Mouse (Mus musculus) midbrain, embryonic 10.5 days (tissue): Measurements from ENCODE around the gene Tusc2. TPM values are rescaled to one million over a fixed set of nuclear protein-coding genes. Genes with fewer than 3 reads are reported as not detected.
A peak's percentile ranks its signal among the peaks of the same experiment; 100 is the strongest.

Experiments used
- DNase-seq: peaks from one replicate; pipeline ENCODE4 v3.0.0-alpha.2; 2017; ENCODE audit warnings: low spot score
- H3K27ac ChIP-seq: fragments of 300-500 bp; sonication (generic); replicated peaks from 2 replicates; pipeline ENCODE4 v1.5.1; 2016; ENCODE audit warnings: mild to moderate bottlenecking
- H3K27me3 ChIP-seq: fragments of 300-500 bp; sonication (generic); 2 replicates; pipeline ENCODE4 v1.6.1; 2016; ENCODE audit warnings: low read depth, mild to moderate bottlenecking; ENCODE audit not compliant: poor library complexity, severe bottlenecking
- H3K36me3 ChIP-seq: fragments of 300-500 bp; sonication (generic); 2 replicates; pipeline ENCODE4 v1.6.1; 2016; ENCODE audit warnings: mild to moderate bottlenecking, moderate library complexity
- H3K4me1 ChIP-seq: fragments of 300-500 bp; sonication (generic); 2 replicates; pipeline ENCODE4 v1.6.1; 2016
- H3K4me3 ChIP-seq: fragments of 300-500 bp; sonication (generic); 2 replicates; pipeline ENCODE4 v1.5.1; 2016; ENCODE audit warnings: mild to moderate bottlenecking, moderate library complexity
- H3K9me3 ChIP-seq: fragments of 300-500 bp; sonication (generic); replicated peaks from 2 replicates; pipeline ENCODE4 v1.6.1; 2016; ENCODE audit warnings: mild to moderate bottlenecking
- WGBS: fragments of 180-500 bp; shearing (Covaris S2); methylation state at CpG from one replicate; pipeline ENCODE4 v1.1.7; 2016; 5-methylcytosine and 5-hydroxymethylcytosine counted together
- polyA plus RNA-seq: library from polyadenylated mRNA; unstranded; fragments of >200 nt; fragmentation: Nextera tagmentation; extraction: Ambion mirVana; gene quantifications from 2 replicates; pipeline ENCODE4 v1.2.1, GENCODE M21; 2016

Tusc2 gene
- polyA plus RNA-seq, 1 experiment from 2014 or later: 79.2 TPM

DNA sequence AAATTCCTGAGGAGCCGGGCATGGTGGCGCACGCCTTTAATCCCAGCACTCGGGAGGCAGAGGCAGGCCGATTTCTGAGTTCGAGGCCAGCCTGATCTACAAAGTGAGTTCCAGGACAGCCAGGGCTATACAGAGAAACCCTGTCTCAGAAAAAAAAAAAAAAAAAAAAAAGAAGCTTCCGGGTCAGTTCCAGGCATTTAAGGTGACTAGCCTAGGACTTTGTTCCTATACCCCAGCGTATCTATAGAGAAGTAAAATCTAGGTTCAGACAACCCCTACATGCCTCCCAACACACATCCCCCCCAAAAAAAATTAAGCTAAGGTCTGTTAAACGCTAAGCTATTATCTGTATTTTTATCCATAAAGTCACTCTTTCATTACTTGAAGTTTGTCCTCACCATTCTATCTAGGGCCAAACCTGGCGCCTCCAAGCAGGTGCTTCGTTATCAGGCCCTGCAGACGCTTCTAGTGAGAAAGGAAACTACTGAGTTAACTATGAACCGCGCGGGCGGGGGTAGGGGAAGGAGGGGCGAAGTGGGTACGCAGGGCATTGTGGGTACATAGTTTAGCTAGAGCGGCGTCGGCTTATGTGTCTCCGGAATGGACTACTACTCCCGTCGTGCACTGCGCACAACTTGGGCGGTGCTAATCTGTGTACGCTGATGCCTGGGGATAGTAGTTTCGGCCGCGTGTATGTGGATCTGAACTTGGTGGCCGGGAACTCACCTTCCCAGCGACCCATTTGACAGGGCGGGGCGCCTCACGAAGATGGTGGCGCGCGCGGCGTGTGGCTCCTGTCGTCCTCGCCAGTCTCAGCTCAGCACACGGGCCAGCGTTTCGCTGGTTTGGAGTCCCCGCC is 24.1 kb downstream of the Tusc2 start, which contains the start of gene Ifrd2:
TSS of gene Ifrd2 (plus strand) at position 669 of the 859 bp plus-strand sequence.
- Histone ChIP-seq H3K4me1 (peaks cover 29% of the 10 kb centered on the region), H3K9me3 (no peaks in the 10 kb centered on the region), H3K4me3 (peak within 1 kb of the TSS; percentile 78), H3K36me3 (peaks cover 51% of the 10 kb centered on the region), H3K27ac (peak within 1 kb of the TSS; percentile 87), H3K27me3 (no peaks in the 10 kb centered on the region)
- 15% methylated on average over 46 of the region's 46 CpGs for WGBS
- peak; percentile 96 for DNase-seq

DNA sequence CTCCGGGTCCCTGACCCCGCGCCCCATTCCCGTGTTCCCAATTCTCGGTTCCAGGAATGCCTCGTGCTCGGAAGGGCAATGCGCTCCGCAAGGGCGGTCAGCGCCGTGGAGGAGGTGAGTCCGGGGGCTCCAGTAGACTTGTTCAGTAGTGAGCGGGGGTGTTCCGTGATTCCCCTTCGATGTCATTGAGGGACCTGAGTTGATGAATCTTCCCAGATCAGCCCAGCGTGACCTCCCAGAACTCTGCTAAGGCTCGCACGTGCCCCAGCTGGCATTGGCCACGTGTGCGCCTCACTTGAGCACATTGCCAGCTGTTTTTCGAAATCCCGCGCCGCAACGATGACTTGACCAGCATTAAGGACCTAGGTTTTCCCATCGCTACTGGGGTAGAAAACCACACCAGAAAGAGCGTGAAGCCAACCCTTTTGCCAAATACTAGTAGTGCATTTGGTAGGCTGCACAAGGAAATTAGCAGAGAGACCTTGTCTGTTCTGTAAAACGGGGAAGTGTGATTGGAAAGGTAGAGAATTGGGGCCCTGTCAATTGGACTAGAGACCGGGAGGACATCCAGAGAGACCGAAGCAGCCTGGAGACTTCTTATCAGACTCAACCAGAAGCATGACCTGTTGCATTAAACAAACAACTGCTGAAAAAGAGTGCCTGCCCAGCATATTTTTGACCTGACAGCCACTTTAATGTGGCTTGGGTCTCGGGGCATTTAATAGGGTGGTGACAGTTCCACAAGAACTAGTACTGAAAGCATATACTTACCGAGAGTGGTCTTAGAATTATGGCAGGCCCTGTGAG is 25.0 kb downstream of the Tusc2 start:
- Histone ChIP-seq H3K4me1 (peaks cover 31% of the 10 kb centered on the region), H3K4me3 (peak overlapping the region; percentile 78), H3K9me3 (no peaks in the 10 kb centered on the region), H3K27me3 (no peaks in the 10 kb centered on the region), H3K27ac (peak overlapping the region; percentile 87), H3K36me3 (peaks cover 52% of the 10 kb centered on the region)
- no peak for DNase-seq
- 9% methylated on average over 33 of the region's 33 CpGs for WGBS

DNA sequence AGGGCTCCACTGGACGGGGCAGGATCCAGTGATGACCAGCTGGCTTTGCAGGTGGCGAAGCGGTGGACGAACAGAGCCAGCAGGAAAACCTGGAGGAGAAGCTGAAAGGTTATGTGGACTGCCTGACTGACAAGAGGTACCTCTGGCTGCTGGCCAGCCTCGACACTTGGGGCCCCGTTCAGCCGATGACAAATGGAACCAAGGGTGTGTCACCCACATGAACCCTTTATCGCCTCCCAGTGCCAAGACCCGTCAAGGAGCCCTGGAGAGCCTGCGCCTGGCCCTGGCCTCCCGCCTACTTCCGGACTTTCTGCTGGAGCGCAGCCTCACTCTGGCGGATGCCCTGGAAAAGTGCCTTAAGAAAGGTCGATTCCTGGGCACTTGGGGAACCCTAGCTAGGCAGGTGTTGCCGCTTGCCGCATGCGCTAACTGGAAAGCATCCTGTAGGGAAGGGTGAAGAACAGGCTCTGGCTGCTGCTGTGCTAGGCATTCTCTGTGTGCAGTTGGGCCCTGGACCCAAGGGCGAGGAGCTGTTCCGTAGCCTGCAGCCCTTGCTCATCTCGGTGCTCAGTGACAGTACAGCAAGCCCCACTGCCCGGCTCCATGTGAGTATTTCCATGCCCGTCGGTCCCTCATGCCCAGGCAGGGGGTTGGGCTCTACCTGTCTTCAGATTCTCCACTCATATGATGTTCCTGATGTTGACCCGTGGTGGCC is 27.2 kb downstream of the Tusc2 start:
- H3K4me3 ChIP-seq: 0 out of 2 replicates have a peak overlapping the region, but pooled peaks have one; percentile 10
- no peak for DNase-seq
- peaks cover 58% of the 10 kb centered on the region for H3K36me3 ChIP-seq
- H3K4me1 ChIP-seq: peaks cover 42% of the 10 kb centered on the region
- H3K9me3 ChIP-seq: no peaks in the 10 kb centered on the region
- WGBS: 92% methylated on average over 25 of the region's 25 CpGs
- H3K27me3 ChIP-seq: no peaks in the 10 kb centered on the region
- H3K27ac ChIP-seq: no peak overlapping the region

DNA sequence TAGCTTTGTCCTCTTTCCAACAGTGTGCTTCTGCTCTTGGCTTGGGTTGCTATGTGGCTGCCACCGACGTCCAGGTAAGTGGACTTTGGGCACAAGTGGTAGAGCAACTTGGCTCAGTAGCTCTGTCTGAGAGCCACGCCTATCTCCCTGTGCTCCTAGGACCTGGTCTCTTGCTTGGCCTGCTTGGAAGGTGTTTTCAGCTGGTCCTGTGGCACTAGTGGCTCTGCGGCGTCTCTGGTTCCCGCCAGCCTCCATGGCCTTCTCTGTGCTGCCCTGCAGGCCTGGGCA is 27.7 kb downstream of the Tusc2 start:
- Histone ChIP-seq H3K4me1 (peaks cover 42% of the 10 kb centered on the region), H3K9me3 (no peaks in the 10 kb centered on the region), H3K36me3 (peaks cover 58% of the 10 kb centered on the region), H3K4me3 (no peak overlapping the region), H3K27ac (no peak overlapping the region), H3K27me3 (no peaks in the 10 kb centered on the region)
- DNase-seq: no peak
- 95% methylated on average over 6 of the region's 6 CpGs for WGBS

DNA sequence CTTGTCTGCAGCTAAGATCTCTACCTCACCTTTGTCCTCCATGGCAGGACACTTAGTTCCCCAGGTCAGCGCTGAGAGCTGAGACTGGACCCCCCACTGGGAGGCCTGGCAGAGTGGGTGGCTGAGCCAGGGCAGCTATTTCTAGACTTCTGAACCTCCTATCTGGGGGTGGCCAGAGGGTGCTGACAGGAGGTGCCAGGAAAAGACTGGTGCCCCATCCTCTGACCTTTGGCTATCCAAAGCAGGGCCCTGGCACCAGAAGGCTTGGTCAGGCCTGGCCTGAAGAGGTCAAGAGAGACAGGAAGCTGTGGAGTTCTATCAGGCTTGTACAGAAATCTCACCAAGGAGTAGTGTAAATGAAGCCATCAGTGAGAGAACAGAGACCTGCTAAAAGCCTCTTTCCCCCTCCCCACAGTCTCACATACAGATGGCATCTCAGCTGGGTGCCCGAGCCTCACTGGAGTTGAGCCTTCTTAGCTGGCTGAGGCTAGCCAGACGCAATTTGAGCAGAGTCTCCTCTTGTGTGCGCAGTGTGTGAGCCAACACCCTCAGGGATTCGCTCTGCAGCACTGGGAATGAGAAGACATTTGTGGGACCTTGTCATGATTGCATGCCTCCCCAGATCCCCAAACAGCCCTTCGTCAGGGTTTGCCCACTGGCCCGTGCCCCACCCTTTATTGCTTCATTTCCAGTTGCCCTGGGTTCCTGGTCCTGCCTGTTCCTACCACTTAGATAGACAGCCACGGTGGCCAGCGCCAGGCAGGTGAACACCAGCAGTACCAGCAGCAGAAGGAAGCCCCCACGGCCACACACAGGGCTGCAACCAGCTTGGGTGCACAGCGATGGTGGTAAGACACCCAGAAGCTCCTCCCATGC is 30.3 kb downstream of the Tusc2 start:
- Histone ChIP-seq H3K27ac (0 out of 2 replicates have a peak overlapping the region, but pooled peaks have one; percentile 28), H3K9me3 (no peaks in the 10 kb centered on the region), H3K27me3 (no peaks in the 10 kb centered on the region), H3K4me3 (no peak overlapping the region), H3K4me1 (peaks cover 29% of the 10 kb centered on the region), H3K36me3 (peaks cover 60% of the 10 kb centered on the region)
- 87% methylated on average over 11 of the region's 11 CpGs for WGBS
- no peak for DNase-seq

DNA sequence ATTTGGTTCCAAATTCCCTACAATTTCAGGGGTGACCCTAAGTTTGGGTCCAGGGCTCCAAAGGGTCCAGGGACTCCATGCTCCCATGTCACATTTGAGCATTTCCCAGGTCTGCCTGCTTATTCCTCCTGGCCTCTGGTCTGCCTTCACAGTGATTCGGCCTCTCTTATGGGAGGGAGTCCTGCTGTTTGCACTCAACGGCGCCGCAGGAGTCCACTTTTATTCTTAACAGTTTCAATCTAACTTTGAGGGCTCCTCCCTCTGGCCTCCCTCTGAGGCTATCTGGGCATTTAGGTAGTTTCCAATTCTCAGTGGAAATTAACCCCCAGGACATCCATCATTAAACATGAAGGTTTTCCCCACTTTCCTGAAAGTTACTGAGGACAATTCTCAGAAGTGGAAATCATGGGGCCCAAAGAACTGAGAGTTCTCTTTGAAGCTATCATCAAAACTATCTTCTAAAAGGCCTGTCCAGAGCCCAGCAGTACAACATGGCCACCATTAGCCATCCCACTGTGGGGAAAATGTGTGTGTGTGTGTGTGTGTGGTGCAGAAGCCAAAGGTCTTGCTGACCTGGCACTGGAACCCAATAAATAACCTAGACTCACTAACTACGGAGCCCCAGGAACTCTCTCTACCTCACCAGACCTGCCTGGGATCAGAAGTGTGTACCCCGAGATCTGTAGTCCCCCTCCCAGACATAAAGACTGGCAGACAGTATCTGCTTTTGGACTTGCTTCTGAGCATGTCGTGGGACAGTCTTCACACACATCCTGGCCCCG is 31.4 kb downstream of the Tusc2 start:
- WGBS: 82% methylated on average over 8 of the region's 8 CpGs
- DNase-seq: no peak
- peaks cover 57% of the 10 kb centered on the region for H3K36me3 ChIP-seq
- H3K9me3 ChIP-seq: no peaks in the 10 kb centered on the region
- H3K27ac ChIP-seq: no peak overlapping the region
- peaks cover 19% of the 10 kb centered on the region; the same call in 1 of the 2 replicates for H3K4me1 ChIP-seq
- H3K27me3 ChIP-seq: peaks cover 9% of the 10 kb centered on the region
- H3K4me3 ChIP-seq: no peak overlapping the region

DNA sequence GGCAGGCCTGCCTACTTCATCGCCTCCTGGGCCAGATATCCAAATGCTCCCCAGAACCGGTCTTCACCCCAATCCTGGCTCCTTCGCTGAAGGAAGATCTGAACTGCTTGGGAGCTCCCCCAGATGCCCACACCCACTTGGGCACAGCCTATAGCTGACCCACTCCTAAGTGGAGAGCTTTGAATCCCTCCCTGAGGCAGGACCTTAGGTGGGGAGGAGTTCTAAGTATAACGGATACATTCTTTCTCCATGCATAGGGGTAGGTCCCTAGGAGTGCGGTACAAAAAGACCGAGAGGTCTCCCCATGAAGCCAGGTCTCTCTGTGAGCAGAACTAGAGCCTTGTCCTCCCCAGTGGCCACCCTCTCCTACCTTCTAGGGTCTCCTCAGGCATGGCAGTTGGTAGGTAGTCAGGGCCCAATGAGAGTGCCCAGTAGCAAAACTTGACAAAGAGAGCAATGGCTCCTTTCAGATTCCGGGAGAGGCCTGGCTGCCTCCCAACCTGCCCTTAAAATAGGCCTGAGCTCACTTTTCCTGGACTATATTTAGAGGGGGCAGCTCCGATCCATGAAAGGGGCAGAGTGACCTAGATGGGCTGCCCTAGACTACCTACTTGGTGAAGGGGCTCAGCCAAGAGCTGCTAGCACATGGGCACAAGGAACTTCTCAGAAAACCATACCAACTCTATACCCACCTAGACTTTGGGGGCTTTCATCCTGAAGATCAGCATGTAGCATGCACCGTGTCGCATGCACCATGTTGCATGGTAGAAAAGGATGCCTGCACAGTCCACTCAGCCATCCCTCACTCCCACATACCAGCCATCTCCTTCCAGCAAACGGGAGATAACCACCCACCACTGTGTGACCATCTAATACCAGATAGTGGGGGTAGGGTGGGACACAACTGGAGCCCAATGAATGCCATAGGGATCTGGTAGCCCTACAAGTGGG is 33.8 kb downstream of the Tusc2 start:
- H3K4me3 ChIP-seq: no peak overlapping the region
- no peaks in the 10 kb centered on the region for H3K9me3 ChIP-seq
- DNase-seq: no peak
- H3K36me3 ChIP-seq: peaks cover 33% of the 10 kb centered on the region
- 91% methylated on average over 11 of the region's 11 CpGs for WGBS
- peaks cover 29% of the 10 kb centered on the region for H3K4me1 ChIP-seq
- no peak overlapping the region for H3K27ac ChIP-seq
- H3K27me3 ChIP-seq: peaks cover 29% of the 10 kb centered on the region

DNA sequence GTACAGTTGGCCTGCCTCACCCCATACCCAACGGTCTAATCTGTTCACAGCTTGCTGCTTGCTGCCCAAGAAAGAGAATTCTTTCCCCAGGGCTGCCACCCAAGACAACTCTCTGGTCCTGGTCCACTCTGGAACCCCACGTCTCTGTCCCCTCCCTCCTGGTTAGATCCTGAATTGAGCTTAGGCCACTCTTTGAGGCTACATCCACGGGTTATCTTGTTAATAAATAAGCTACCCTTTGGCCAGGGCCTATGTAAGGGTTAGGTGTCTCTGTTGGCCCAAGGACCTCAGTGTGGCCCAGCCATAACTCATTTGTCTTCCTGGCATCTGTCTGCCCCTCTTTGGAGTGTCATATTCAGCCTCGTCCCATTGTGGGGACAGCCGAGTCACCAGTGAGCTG is 35.3 kb downstream of the Tusc2 start:
- 92% methylated on average over 5 of the region's 5 CpGs for WGBS
- DNase-seq: no peak
- Histone ChIP-seq H3K9me3 (no peaks in the 10 kb centered on the region), H3K4me1 (peaks cover 33% of the 10 kb centered on the region), H3K27ac (0 out of 2 replicates have a peak overlapping the region, but pooled peaks have one; percentile 34), H3K27me3 (peaks cover 35% of the 10 kb centered on the region), H3K4me3 (no peak overlapping the region), H3K36me3 (peaks cover 18% of the 10 kb centered on the region)

DNA sequence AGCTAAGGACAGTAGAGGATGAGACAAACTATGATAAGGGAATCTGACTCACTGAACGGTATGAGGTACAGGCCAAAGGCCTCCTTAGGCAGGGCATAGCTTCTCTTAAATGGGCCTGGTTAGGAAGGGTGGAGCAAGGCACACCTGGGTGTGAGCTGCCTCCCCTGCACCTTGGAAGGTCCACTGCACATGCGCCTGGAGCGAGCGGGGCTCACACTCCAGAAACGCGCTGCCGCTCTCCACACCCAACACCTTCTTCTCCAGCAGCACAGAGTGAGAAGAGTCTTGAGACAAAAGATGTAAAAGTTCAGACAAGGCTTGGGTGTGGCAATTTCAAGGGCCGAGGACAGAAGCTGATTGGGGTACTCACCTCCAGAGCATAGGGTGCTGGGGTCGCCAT is 36.4 kb downstream of the Tusc2 start:
- no peak for DNase-seq
- Histone ChIP-seq H3K9me3 (no peaks in the 10 kb centered on the region), H3K27me3 (peaks cover 44% of the 10 kb centered on the region), H3K27ac (no peak overlapping the region), H3K4me1 (peaks cover 34% of the 10 kb centered on the region), H3K4me3 (no peak overlapping the region), H3K36me3 (peaks cover 7% of the 10 kb centered on the region; the same call in 1 of the 2 replicates)
- WGBS: 89% methylated on average over 9 of the region's 9 CpGs

DNA sequence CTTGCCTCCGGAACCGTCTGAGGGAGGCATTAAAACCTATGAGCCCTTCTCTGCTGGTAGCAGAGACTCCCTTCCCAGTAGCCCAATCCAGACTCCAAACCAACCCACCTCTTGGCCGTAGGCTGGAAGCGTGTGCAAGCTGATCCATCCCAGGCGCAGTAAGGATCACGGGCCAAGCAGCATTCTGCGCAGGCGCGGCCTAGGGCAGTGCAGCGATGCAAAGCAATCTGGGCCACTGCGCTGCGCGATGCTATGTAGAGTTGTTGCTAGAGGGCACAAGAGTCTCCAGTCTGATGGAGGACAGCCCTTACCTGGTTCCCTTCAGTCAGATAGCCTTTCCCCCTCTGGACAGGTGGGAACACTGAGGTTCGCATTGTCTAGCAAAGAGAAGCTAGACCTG is 36.8 kb downstream of the Tusc2 start:
- H3K36me3 ChIP-seq: 0 out of 2 replicates have a peak, but pooled peaks cover 3% of the 10 kb centered on the region
- 74% methylated on average over 14 of the region's 14 CpGs for WGBS

More for the DNA sequence above, 36.8 kb downstream of the Tusc2 start:
- Histone ChIP-seq H3K27ac (no peak overlapping the region), H3K4me1 (peaks cover 38% of the 10 kb centered on the region), H3K9me3 (no peaks in the 10 kb centered on the region), H3K27me3 (peaks cover 44% of the 10 kb centered on the region), H3K4me3 (no peak overlapping the region)
- no peak for DNase-seq
